18 mouse cellular contexts compared by ENCODE assay signal in the genomic region with DNA sequence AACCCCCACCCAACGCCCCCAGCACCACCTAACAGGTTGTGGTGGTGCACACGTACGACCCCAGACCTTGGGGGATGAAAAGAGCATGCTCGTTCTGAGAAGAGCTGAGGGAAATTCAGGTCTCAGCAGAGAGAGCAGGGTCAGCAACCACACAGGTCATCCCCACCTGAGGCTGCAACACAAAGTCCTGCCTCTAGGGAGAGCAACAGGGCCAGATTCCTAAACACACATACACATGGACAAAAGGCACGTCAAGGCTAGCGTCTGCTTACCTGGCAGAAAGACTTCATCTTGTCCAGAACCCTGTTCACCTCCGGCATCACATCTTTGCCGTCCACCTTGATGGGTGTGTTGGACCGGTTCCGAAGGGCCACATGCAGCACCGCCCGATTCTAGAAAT. TPM values are rescaled to one million over a fixed set of nuclear protein-coding genes. Genes with fewer than 3 reads are reported as not detected.
DNase-seq lines count a peak whose midpoint lies in the region; ATAC-seq and TF ChIP-seq lines count a peak whose summit lies in the region.
"Had no signal": no experiment of that assay in that cellular context is flagged by ENCODE, and none has a peak within 500 bp of the region (broad histone marks: within the 10 kb centered on the region; RNA-seq: fewer than 3 reads in every experiment).

No protein-coding gene starts in this region.

- no peak for ATAC-seq in heart, embryonic 15.5 days (replicated peaks; ENCODE audit: insufficient number of reproducible peaks, insufficient read depth, low FRiP score, low read depth)
- ATAC-seq in lung, postnatal 0 days: no peak
- ATAC-seq in liver, postnatal 0 days: no peak

- H3K36me3 ChIP-seq in heart, embryonic 15.5 days: peaks cover 58% of the 10 kb centered on the region
- 0 out of 2 replicates have a peak, but pooled peaks cover 4% of the 10 kb centered on the region for H3K36me3 ChIP-seq in lung, postnatal 0 days (ENCODE audit: insufficient read depth, low read length)
- H3K36me3 ChIP-seq in liver, postnatal 0 days (replicated peaks; ENCODE audit: insufficient read depth, low read length): peaks cover 51% of the 10 kb centered on the region

- intact Hi-C loops in heart, postnatal 14 days (cut with DNase I): no loop called here

- no peak for DNase-seq in heart, postnatal 14 days
- no peak for DNase-seq in lung, postnatal 0 days (ENCODE audit: low spot score)
- no peak for DNase-seq in lung, postnatal 36 days
- DNase-seq in liver, postnatal 0 days: no peak
- DNase-seq in kidney, postnatal 4 days: no peak
- DNase-seq in frontal cortex, postnatal 25 days (ENCODE audit: low spot score in 2 of 2): no peak
- DNase-seq: adrenal gland, postnatal 25 days; cerebellum, adult 18-20 months; gastrocnemius, postnatal 14 days; left cerebral cortex, postnatal 4 days had no signal

- H3K27me3 ChIP-seq in heart, embryonic 15.5 days: no peaks in the 10 kb centered on the region
- H3K27me3 ChIP-seq in lung, postnatal 0 days (replicated peaks; ENCODE audit: insufficient read depth, low read length): no peaks in the 10 kb centered on the region
- H3K27me3 ChIP-seq in liver, postnatal 0 days (ENCODE audit: insufficient read depth, low read length): no peaks in the 10 kb centered on the region
- H3K27me3 ChIP-seq: forebrain, embryonic 12.5 days had no signal

- H3K4me3 ChIP-seq in heart, embryonic 15.5 days: peak overlapping the region; percentile 78; the same call in 1 of the 2 replicates
- H3K4me3 ChIP-seq in lung, postnatal 0 days (ENCODE audit: low read depth, low read length): no peak overlapping the region
- H3K4me3 ChIP-seq in cortical plate, adult 2 months (ENCODE audit: insufficient read depth, low read length): peak overlapping the region; percentile 12; the same call in 1 of the 2 replicates
- peak overlapping the region; percentile 88; the same call in 1 of the 2 replicates for H3K4me3 ChIP-seq in liver, postnatal 0 days (ENCODE audit: low read depth, low read length)
- H3K4me3 ChIP-seq: forebrain, embryonic 12.5 days had no signal

- H3K4me1 ChIP-seq in heart, embryonic 15.5 days (replicated peaks): peaks cover 43% of the 10 kb centered on the region
- H3K4me1 ChIP-seq in lung, postnatal 0 days (ENCODE audit: insufficient read depth, low read depth, low read length): 0 out of 2 replicates have a peak, but pooled peaks cover 8% of the 10 kb centered on the region
- H3K4me1 ChIP-seq in cortical plate, adult 2 months (ENCODE audit: control insufficient read depth, insufficient read depth, low read length): peaks cover 17% of the 10 kb centered on the region
- peaks cover 39% of the 10 kb centered on the region for H3K4me1 ChIP-seq in liver, postnatal 0 days (ENCODE audit: insufficient read depth)

- TF ChIP-seq POLR2A in cortical plate, adult 2 months (IDR thresholded peaks at IDR 0.05; ENCODE audit: extremely low read depth, insufficient read depth, low read length): no peak

- 88% methylated on average over 12 of the region's 12 CpGs for WGBS in heart, embryonic 15.5 days
- WGBS in lung, postnatal 0 days: 87% methylated on average over 12 of the region's 12 CpGs
- 84% methylated on average over 12 of the region's 12 CpGs for WGBS in liver, postnatal 0 days (ENCODE audit: insufficient replicate concordance)

- no peaks in the 10 kb centered on the region for H3K9me3 ChIP-seq in heart, embryonic 15.5 days (replicated peaks)
- no peaks in the 10 kb centered on the region for H3K9me3 ChIP-seq in lung, postnatal 0 days (ENCODE audit: low read length)
- no peaks in the 10 kb centered on the region for H3K9me3 ChIP-seq in liver, postnatal 0 days (ENCODE audit: low read length)
- H3K9me3 ChIP-seq: forebrain, embryonic 12.5 days had no signal

- no peak for TF ChIP-seq EP300 in lung, postnatal 0 days (IDR thresholded peaks at IDR 0.05)
- TF ChIP-seq EP300 in liver, postnatal 0 days (IDR thresholded peaks at IDR 0.05; ENCODE audit: low read depth): no peak

- H3K4me2 ChIP-seq in heart, embryonic 15.5 days: peak overlapping the region; percentile 73
- no peak overlapping the region for H3K4me2 ChIP-seq in lung, postnatal 0 days (replicated peaks; ENCODE audit: low read depth, low read length)
- H3K4me2 ChIP-seq in liver, postnatal 0 days (ENCODE audit: low read depth, low read length): peak overlapping the region; percentile 96
- H3K4me2 ChIP-seq: forebrain, embryonic 12.5 days had no signal

- TF ChIP-seq CTCF in lung, postnatal 0 days (IDR thresholded peaks at IDR 0.05): peak; percentile 32; the same call in 1 of the 2 replicates
- TF ChIP-seq CTCF in cortical plate, adult 2 months (IDR thresholded peaks at IDR 0.05; ENCODE audit: extremely low read depth, insufficient read depth, low read length): peak; percentile 14; the same call in 1 of the 2 replicates
- peak; percentile 43 for TF ChIP-seq CTCF in liver, postnatal 0 days (IDR thresholded peaks at IDR 0.05; ENCODE audit: low read depth)

- H3K27ac ChIP-seq in heart, embryonic 15.5 days: no peak overlapping the region; the same call in 1 of the 2 replicates
- no peak overlapping the region for H3K27ac ChIP-seq in lung, postnatal 0 days (ENCODE audit: low read length)
- no peak overlapping the region for H3K27ac ChIP-seq in cortical plate, adult 2 months (ENCODE audit: insufficient read depth, low read length)
- H3K27ac ChIP-seq in liver, postnatal 0 days (ENCODE audit: low read depth): peak overlapping the region; percentile 57; the same call in 1 of the 2 replicates
- H3K27ac ChIP-seq: forebrain, embryonic 12.5 days; macrophage had no signal

- H3K9ac ChIP-seq in heart, embryonic 15.5 days: 0 out of 2 replicates have a peak overlapping the region, but pooled peaks have one; percentile 6
- H3K9ac ChIP-seq in lung, postnatal 0 days (replicated peaks; ENCODE audit: low read depth): no peak overlapping the region
- peak overlapping the region; percentile 38 for H3K9ac ChIP-seq in liver, postnatal 0 days (replicated peaks)
- H3K9ac ChIP-seq: forebrain, embryonic 12.5 days had no signal

RNA-seq across cellular contexts. Expression of a gene that starts 3.3 kb away (rescaled TPM):
- 660 and 727 TPM in 2 replicates for polyA plus RNA-seq in heart, embryonic 15.5 days (2015; fragmentation: Nextera tagmentation; extraction: Ambion mirVana)
- total RNA-seq in heart, postnatal 14 days (2021): 100 to 1,000 TPM; 507 to 526 TPM
- polyA plus RNA-seq in lung, postnatal 0 days (2015; fragmentation: Nextera tagmentation; extraction: Ambion mirVana): 122 and 123 TPM in 2 replicates
- polyA plus RNA-seq in cortical plate, adult 2 months (2012; rRNA removed): 708 and 714 TPM in 2 replicates
- polyA plus RNA-seq in liver, postnatal 0 days (2015; fragmentation: Nextera tagmentation; extraction: Ambion mirVana): 173 and 218 TPM in 2 replicates

RNA-seq across cellular contexts. Expression of a gene that starts 24.0 kb away (rescaled TPM):
- 0.31 TPM in 1 of 2 replicates, not detected in the other for polyA plus RNA-seq in heart, embryonic 15.5 days (2015; fragmentation: Nextera tagmentation; extraction: Ambion mirVana)
- not detected for total RNA-seq in heart, postnatal 14 days (2021)
- polyA plus RNA-seq in lung, postnatal 0 days (2015; fragmentation: Nextera tagmentation; extraction: Ambion mirVana): not detected in 2 replicates
- polyA plus RNA-seq in cortical plate, adult 2 months (2012; rRNA removed): not detected in 2 replicates
- polyA plus RNA-seq in liver, postnatal 0 days (2015; fragmentation: Nextera tagmentation; extraction: Ambion mirVana): not detected in 2 replicates
- total RNA-seq: adrenal gland, postnatal 25 days; gastrocnemius, postnatal 14 days; left cerebral cortex, postnatal 4 days had no signal
- polyA plus RNA-seq: embryonic facial prominence, embryonic 11.5 days; forebrain, embryonic 12.5 days; large intestine, adult 2 months; macrophage; spleen, adult 2 months; thymus, postnatal 0 days had no signal

RNA-seq across cellular contexts. Expression of a gene that starts 30.4 kb away (rescaled TPM):
- polyA plus RNA-seq in heart, embryonic 15.5 days (2015; fragmentation: Nextera tagmentation; extraction: Ambion mirVana): 46.9 and 55.1 TPM in 2 replicates
- total RNA-seq in heart, postnatal 14 days (2021): 10 to 100 TPM; 16.2 to 19.2 TPM
- polyA plus RNA-seq in lung, postnatal 0 days (2015; fragmentation: Nextera tagmentation; extraction: Ambion mirVana): 34.0 and 37.9 TPM in 2 replicates
- 28.3 and 30.5 TPM in 2 replicates for polyA plus RNA-seq in cortical plate, adult 2 months (2012; rRNA removed)
- polyA plus RNA-seq in liver, postnatal 0 days (2015; fragmentation: Nextera tagmentation; extraction: Ambion mirVana): 14.2 and 17.2 TPM in 2 replicates

RNA-seq across cellular contexts. Expression of a gene that starts 57.4 kb away (rescaled TPM):
- polyA plus RNA-seq in heart, embryonic 15.5 days (2015; fragmentation: Nextera tagmentation; extraction: Ambion mirVana): 89.0 and 108 TPM in 2 replicates
- 10 to 100 TPM; 34.6 to 38.9 TPM for total RNA-seq in heart, postnatal 14 days (2021)
- 82.8 and 91.2 TPM in 2 replicates for polyA plus RNA-seq in lung, postnatal 0 days (2015; fragmentation: Nextera tagmentation; extraction: Ambion mirVana)
- 97.3 and 99.8 TPM in 2 replicates for polyA plus RNA-seq in cortical plate, adult 2 months (2012; rRNA removed)
- polyA plus RNA-seq in liver, postnatal 0 days (2015; fragmentation: Nextera tagmentation; extraction: Ambion mirVana): 42.1 and 50.0 TPM in 2 replicates
